In the genomic region with DNA sequence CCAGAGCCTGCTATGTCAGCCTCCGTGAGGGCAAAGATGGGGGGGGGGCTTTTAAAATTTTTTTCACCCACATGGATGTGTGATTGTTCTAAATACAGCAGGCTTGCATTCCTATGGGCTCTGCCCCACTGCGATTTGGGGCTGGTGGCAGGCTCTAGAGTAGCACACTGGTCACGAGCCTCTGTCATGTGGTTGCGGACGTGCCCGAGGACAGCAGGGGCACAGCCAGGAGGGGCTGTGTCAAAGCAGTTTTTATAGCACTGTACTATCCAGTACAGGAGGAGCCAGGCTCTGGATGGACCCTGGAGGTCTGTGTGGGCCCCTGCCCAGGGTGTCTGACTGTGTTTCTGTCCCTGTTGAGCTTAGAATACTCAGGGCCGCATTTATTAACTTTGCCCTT, we compare ENCODE assay signal across 25 mouse cellular contexts. TPM values are rescaled to one million over a fixed set of nuclear protein-coding genes. Genes with fewer than 3 reads are reported as not detected.
DNase-seq lines count a peak whose midpoint lies in the region; ATAC-seq and TF ChIP-seq lines count a peak whose summit lies in the region.
"Had no signal": no experiment of that assay in that cellular context is flagged by ENCODE, and none has a peak within 500 bp of the region (broad histone marks: within the 10 kb centered on the region; RNA-seq: fewer than 3 reads in every experiment).

No protein-coding gene starts in this region.

- peak overlapping the region; percentile 96 to 99 for H3K27ac ChIP-seq in heart, embryonic 14.5 days (replicated peaks in 1 of 2; ENCODE audit: control insufficient read depth in 1 of 2, insufficient read depth in 1 of 2, low read depth in 2 of 2, low read length in 2 of 2)
- peak overlapping the region; percentile 84 for H3K27ac ChIP-seq in limb, embryonic 10.5 days
- no peak overlapping the region for H3K27ac ChIP-seq in layer of hippocampus, adult 2 months
- H3K27ac ChIP-seq: embryonic facial prominence, embryonic 15.5 days; midbrain, embryonic 12.5 days; stomach, embryonic 15.5 days had no signal

- no peak overlapping the region for H3K4me2 ChIP-seq in heart, embryonic 14.5 days (ENCODE audit: low read length)
- H3K4me2 ChIP-seq: embryonic facial prominence, embryonic 15.5 days; midbrain, embryonic 12.5 days; stomach, embryonic 15.5 days had no signal

- no peak overlapping the region for H3K4me3 ChIP-seq in heart, embryonic 14.5 days (ENCODE audit: control insufficient read depth in 1 of 2, insufficient read depth in 1 of 2, low read depth in 1 of 2, low read length in 2 of 2)
- no peak overlapping the region for H3K4me3 ChIP-seq in limb, embryonic 10.5 days
- no peak overlapping the region for H3K4me3 ChIP-seq in layer of hippocampus, adult 2 months
- H3K4me3 ChIP-seq: embryonic facial prominence, embryonic 15.5 days; midbrain, embryonic 12.5 days; stomach, embryonic 15.5 days had no signal

- no peaks in the 10 kb centered on the region for H3K27me3 ChIP-seq in heart, embryonic 14.5 days (ENCODE audit: control insufficient read depth, insufficient read depth, low read length)
- peaks cover 15% of the 10 kb centered on the region for H3K27me3 ChIP-seq in limb, embryonic 10.5 days (ENCODE audit: low read depth, poor library complexity, severe bottlenecking)
- H3K27me3 ChIP-seq: stomach, embryonic 15.5 days had no signal

- H3K9me3 ChIP-seq in heart, embryonic 14.5 days (ENCODE audit: control insufficient read depth, low read length), result no peaks in the 10 kb centered on the region
- no peaks in the 10 kb centered on the region for H3K9me3 ChIP-seq in limb, embryonic 10.5 days (replicated peaks)
- H3K9me3 ChIP-seq: embryonic facial prominence, embryonic 15.5 days; midbrain, embryonic 12.5 days; stomach, embryonic 15.5 days had no signal

- DNase-seq in kidney, adult 11 months, result peak; percentile 37
- DNase-seq in kidney, adult 9 months, result no peak
- peak; percentile 36 to 59 for DNase-seq in heart, adult 9 months (ENCODE audit: low spot score in 2 of 2)
- no peak for DNase-seq in limb, embryonic 10.5 days (ENCODE audit: low spot score)
- DNase-seq in layer of hippocampus, adult 2 months (ENCODE audit: low spot score in 2 of 2), result no peak
- no peak for DNase-seq in adrenal gland, postnatal 36 days
- DNase-seq in MN1 (ENCODE audit: low spot score), result no peak
- DNase-seq: adrenal gland, postnatal 14 days; cerebellum, adult 11 months; cerebellum, postnatal 10 days; embryo, embryonic 11 days; gastrocnemius, postnatal 10 days; liver; thymus, adult 2 months had no signal

- peak overlapping the region; percentile 67 for H3K9ac ChIP-seq in heart, embryonic 14.5 days (ENCODE audit: low read length)
- H3K9ac ChIP-seq: embryonic facial prominence, embryonic 15.5 days; midbrain, embryonic 12.5 days; stomach, embryonic 15.5 days had no signal

- ATAC-seq in heart, embryonic 14.5 days (ENCODE audit: insufficient number of reproducible peaks, insufficient read depth, low FRiP score, low read depth), result peak; percentile 87
- ATAC-seq: lung, postnatal 0 days had no signal

- WGBS in heart, embryonic 14.5 days, result 34% methylated on average over 7 of the region's 7 CpGs
- WGBS in limb, embryonic 10.5 days, result 85% methylated on average over 7 of the region's 7 CpGs

- no peak for TF ChIP-seq CTCF in layer of hippocampus, adult 2 months (conservative IDR thresholded peaks at IDR 0.05)

- H3K36me3 ChIP-seq in heart, embryonic 14.5 days (ENCODE audit: control insufficient read depth, insufficient read depth, low read length), result peaks cover 31% of the 10 kb centered on the region
- peaks cover 88% of the 10 kb centered on the region for H3K36me3 ChIP-seq in limb, embryonic 10.5 days
- H3K36me3 ChIP-seq: embryonic facial prominence, embryonic 15.5 days; midbrain, embryonic 12.5 days; stomach, embryonic 15.5 days had no signal

- H3K4me1 ChIP-seq in heart, embryonic 14.5 days (ENCODE audit: control insufficient read depth in 2 of 2, insufficient read depth in 2 of 2, low read length in 2 of 2), result peaks cover 43 to 45% of the 10 kb centered on the region in 2 experiments
- H3K4me1 ChIP-seq in limb, embryonic 10.5 days, result peaks cover 76% of the 10 kb centered on the region

RNA-seq across cellular contexts. Expression of a gene that starts 5.9 kb away (rescaled TPM):
- not detected in 2 replicates for polyA plus RNA-seq in heart, embryonic 14.5 days (2014; fragmentation: Nextera tagmentation; extraction: Ambion mirVana)
- 0.18 TPM in 1 of 2 replicates, not detected in the other for polyA plus RNA-seq in limb, embryonic 10.5 days (2016; fragmentation: Nextera tagmentation; extraction: Ambion mirVana)
- total RNA-seq in layer of hippocampus, adult 2 months (2021), result under 1 TPM in 1 of 2 experiments, not detected in 1; 0.56 TPM
- total RNA-seq in adrenal gland, postnatal 36 days (2021), result not detected
- total RNA-seq: adrenal gland, postnatal 14 days; gastrocnemius, postnatal 10 days; heart, postnatal 36 days; left cerebral cortex, postnatal 14 days; megakaryocyte progenitor cell, adult 5-6 weeks had no signal
- polyA plus RNA-seq: embryonic facial prominence, embryonic 15.5 days; large intestine, adult 2 months; liver, embryonic 16.5 days; lung, postnatal 0 days; midbrain, embryonic 12.5 days; neural tube, embryonic 14.5 days; stomach, embryonic 15.5 days; thymus, adult 2 months had no signal

RNA-seq across cellular contexts. Expression of a gene that starts 28.5 kb away (rescaled TPM):
- 0.97 and 1.6 TPM in 2 replicates for polyA plus RNA-seq in heart, embryonic 14.5 days (2014; fragmentation: Nextera tagmentation; extraction: Ambion mirVana)
- 5.3 and 6.2 TPM in 2 replicates for polyA plus RNA-seq in limb, embryonic 10.5 days (2016; fragmentation: Nextera tagmentation; extraction: Ambion mirVana)
- under 1 TPM; 0.18 to 0.42 TPM for total RNA-seq in layer of hippocampus, adult 2 months (2021)
- under 1 TPM; 0.13 to 0.59 TPM for total RNA-seq in adrenal gland, postnatal 36 days (2021)
- total RNA-seq: megakaryocyte progenitor cell, adult 5-6 weeks had no signal

Comparison
In these comparisons a context has a peak if more than half of its experiments do, and no peak if none do; other contexts are left out.
1. DNase-seq: peak in kidney, adult 11 months (single experiment) and heart, adult 9 months (2 of 2); none in kidney, adult 9 months (single experiment), limb, embryonic 10.5 days (single experiment), layer of hippocampus, adult 2 months (0 of 2), adrenal gland, postnatal 36 days (0 of 2) and MN1 (single experiment).